Mouse (Mus musculus) spleen, adult 2 months (tissue): ENCODE measurements around the gene Nat9. TPM values are rescaled to one million over a fixed set of nuclear protein-coding genes. Genes with fewer than 3 reads are reported as not detected.
A peak's percentile ranks its signal among the peaks of the same experiment; 100 is the strongest.

ENCODE experiments used
- DNase-seq, 2 experiments: peaks; one replicate each; pipeline versions ENCODE4 v3.0.0 to v3.0.0-alpha.2; 2012 to 2021; ENCODE audit warnings: low spot score in 2 of 2, low read depth in 1 of 2
- H3K27ac ChIP-seq: fragments of 200-500 bp; 2 replicates; pipeline ENCODE4 v1.5.1; 2012; ENCODE audit warnings: low read length, inconsistent platforms; ENCODE audit not compliant: insufficient read depth
- H3K27me3 ChIP-seq: fragments of 200-500 bp; 2 replicates; pipeline ENCODE4 v1.6.1; 2012; ENCODE audit warnings: mild to moderate bottlenecking, moderate library complexity, low read length, inconsistent platforms; ENCODE audit not compliant: control insufficient read depth, insufficient read depth
- H3K36me3 ChIP-seq: fragments of 200-500 bp; 2 replicates; pipeline ENCODE4 v1.6.1; 2012; ENCODE audit warnings: mild to moderate bottlenecking, low read length, inconsistent platforms; ENCODE audit not compliant: control insufficient read depth, insufficient read depth
- H3K4me1 ChIP-seq: fragments of 200-500 bp; 2 replicates; pipeline ENCODE4 v1.6.1; 2011; ENCODE audit warnings: inconsistent platforms; ENCODE audit not compliant: control insufficient read depth, insufficient read depth, insufficient read length
- H3K4me3 ChIP-seq: fragments of 200-500 bp; 2 replicates; pipeline ENCODE4 v1.5.1; 2011; ENCODE audit warnings: mild to moderate bottlenecking, inconsistent platforms; ENCODE audit not compliant: insufficient read depth, insufficient read length; ENCODE audit errors: extremely low read depth
- CTCF ChIP-seq: fragments of 200-500 bp; IDR thresholded peaks from 2 replicates; pipeline ENCODE4 v1.5.1; 2011; ENCODE audit warnings: mild to moderate bottlenecking, inconsistent platforms; ENCODE audit not compliant: insufficient read depth, insufficient read length, insufficient replicate concordance; ENCODE audit errors: extremely low read depth
- POLR2A ChIP-seq: fragments of 200-500 bp; IDR thresholded peaks from 2 replicates; pipeline ENCODE4 v1.6.1; 2011; ENCODE audit warnings: low read depth, low read length, inconsistent platforms
- WGBS: fragments of 180-500 bp; shearing (Covaris S2); methylation state at CpG from one replicate; pipeline ENCODE4 v1.1.7; 2018; 5-methylcytosine and 5-hydroxymethylcytosine counted together
- polyA plus RNA-seq: library from polyadenylated mRNA; depleted of rRNA; stranded (reverse); fragments of >200 nt; gene quantifications from 2 replicates; pipeline ENCODE4 v1.2.3, GENCODE M21; 2012

The Nat9 gene
- polyA plus RNA-seq, 1 experiment: 12.3 TPM

GRCm38 (mm10) chr11:115171125-115171524 is 16.5 kb downstream of the Nat9 start:
- Histone ChIP-seq H3K27me3 (no peaks in the 10 kb centered on the region), H3K27ac (no peak overlapping the region), H3K4me3 (no peak overlapping the region), H3K4me1 (peaks cover 26% of the 10 kb centered on the region; the same call in 1 of the 2 replicates), H3K36me3 (peaks cover 13% of the 10 kb centered on the region)
- DNase-seq: no peak
- no peak for TF ChIP-seq CTCF
- TF ChIP-seq POLR2A: no peak
- 86% methylated on average over 8 of the region's 8 CpGs for WGBS

- peaks cover 34% of the 10 kb centered on the region; the same call in 1 of the 2 replicates for H3K4me1 ChIP-seq
- H3K36me3 ChIP-seq: peaks cover 9% of the 10 kb centered on the region
- H3K27me3 ChIP-seq: no peaks in the 10 kb centered on the region
- no peak for DNase-seq
- H3K4me3 ChIP-seq: no peak overlapping the region
- WGBS: 91% methylated on average over 4 of the region's 4 CpGs
- no peak overlapping the region for H3K27ac ChIP-seq
- TF ChIP-seq POLR2A: no peak
- no peak for TF ChIP-seq CTCF
Measured at GRCm38 (mm10) chr11:115169430-115169829, 18.2 kb downstream of the Nat9 start.

GRCm38 (mm10) chr11:115167631-115168249 is 19.9 kb downstream of the Nat9 start:
- TF ChIP-seq CTCF (no peak), POLR2A (no peak)
- Histone ChIP-seq H3K27ac (no peak overlapping the region), H3K4me3 (no peak overlapping the region), H3K27me3 (no peaks in the 10 kb centered on the region), H3K4me1 (peaks cover 20% of the 10 kb centered on the region; the same call in 1 of the 2 replicates), H3K36me3 (peaks cover 9% of the 10 kb centered on the region)
- DNase-seq: no peak
- 75% methylated on average over 8 of the region's 8 CpGs for WGBS

- Histone ChIP-seq H3K27ac (no peak overlapping the region), H3K4me3 (no peak overlapping the region), H3K36me3 (peaks cover 9% of the 10 kb centered on the region), H3K27me3 (no peaks in the 10 kb centered on the region), H3K4me1 (peaks cover 14% of the 10 kb centered on the region; the same call in 1 of the 2 replicates)
- no peak for TF ChIP-seq POLR2A
- TF ChIP-seq CTCF: no peak
- 75% methylated on average over 3 of the region's 3 CpGs for WGBS
- DNase-seq: no peak
Measured at GRCm38 (mm10) chr11:115166776-115167175, 20.9 kb downstream of the Nat9 start.

GRCm38 (mm10) chr11:115164976-115165374 is 22.7 kb downstream of the Nat9 start:
- Histone ChIP-seq H3K27me3 (no peaks in the 10 kb centered on the region), H3K27ac (no peak overlapping the region), H3K36me3 (peaks cover 5% of the 10 kb centered on the region), H3K4me1 (peaks cover 23% of the 10 kb centered on the region; the same call in 1 of the 2 replicates), H3K4me3 (peak overlapping the region; percentile 97)
- TF ChIP-seq CTCF (no peak), POLR2A (no peak)
- no peak for DNase-seq
- 13% methylated on average over 9 of the region's 9 CpGs for WGBS

- WGBS: under 1% methylated on average over 14 of the region's 14 CpGs
- Histone ChIP-seq H3K27ac (0 out of 2 replicates have a peak overlapping the region, but pooled peaks have one; percentile 89), H3K4me1 (peaks cover 28% of the 10 kb centered on the region), H3K4me3 (peak overlapping the region; percentile 97), H3K27me3 (no peaks in the 10 kb centered on the region), H3K36me3 (peaks cover 5% of the 10 kb centered on the region)
- DNase-seq: no peak
- TF ChIP-seq POLR2A (no peak), CTCF (no peak)
Measured at GRCm38 (mm10) chr11:115164341-115164975, 23.2 kb downstream of the Nat9 start.
